Mouse (Mus musculus): ENCODE measurements around the gene Ago3. TPM values are rescaled to one million over a fixed set of nuclear protein-coding genes. Genes with fewer than 3 reads are reported as not detected.

Ago3 gene
- total RNA-seq (2014; rRNA removed) (7.6 and 8.6 TPM in 2 replicates), polyA plus RNA-seq (2015; fragmentation: Nextera tagmentation; extraction: Ambion mirVana) (12.8 and 13.5 TPM in 2 replicates)

DNA sequence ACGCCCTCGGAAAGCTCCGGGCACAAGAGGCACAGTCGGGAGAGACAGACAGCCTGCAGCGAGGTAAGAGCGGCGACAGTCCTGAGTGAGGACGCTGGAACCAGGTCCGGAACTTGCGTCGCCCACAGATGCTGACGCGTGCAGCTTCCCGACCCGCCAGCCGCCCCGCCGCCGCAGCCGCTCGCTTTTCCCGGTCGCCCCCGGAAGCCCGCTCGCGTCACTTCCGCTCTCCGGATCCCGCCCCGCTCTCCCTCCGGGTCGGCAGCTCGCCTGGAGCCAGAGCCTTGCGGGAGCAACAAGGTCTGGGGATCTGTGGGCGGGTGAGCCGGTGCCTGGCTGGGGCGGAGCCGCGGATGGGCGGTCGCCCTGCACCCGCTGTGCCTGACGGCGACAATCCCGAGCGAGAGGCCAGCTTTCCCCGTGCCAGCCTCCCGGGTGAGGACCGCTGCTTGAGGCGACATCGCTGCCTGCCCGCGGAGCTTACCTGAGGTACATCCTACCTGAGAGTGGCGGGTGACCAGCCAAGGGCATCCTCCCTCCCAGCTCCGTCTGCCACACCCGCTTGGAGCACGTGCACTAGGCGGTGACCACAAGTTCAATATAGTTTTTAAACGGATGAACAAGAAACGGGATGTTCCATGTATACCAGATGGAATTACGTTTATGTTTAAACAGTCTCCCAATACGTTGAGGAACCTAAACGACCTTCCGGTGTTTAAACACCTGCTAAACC, at the start of gene Ago3:
Ago3 (minus strand) TSS at position 210 of the 733 bp plus-strand sequence.
- no peaks in the 10 kb centered on the region; the same call in 1 of the 2 replicates for H3K36me3 ChIP-seq (ENCODE audit: insufficient read depth, low read length)
- no peaks in the 10 kb centered on the region for H3K9me3 ChIP-seq (ENCODE audit: low read length)
- under 1% methylated on average over 63 of the region's 65 CpGs for WGBS
- H3K9ac ChIP-seq (replicated peaks; ENCODE audit: low read length), result peak within 1 kb of the TSS; percentile 81
- peaks cover 7% of the 10 kb centered on the region; the same call in 1 of the 2 replicates for H3K4me1 ChIP-seq (ENCODE audit: insufficient read depth, low read length)
- no peak for TF ChIP-seq CTCF (IDR thresholded peaks at IDR 0.05; ENCODE audit: low read depth)
- peak within 1 kb of the TSS; percentile 95 for H3K4me2 ChIP-seq (ENCODE audit: low read depth, low read length)
- peak; percentile 96 for ATAC-seq
- peak; percentile 94 for DNase-seq (ENCODE audit: low spot score)
- peak within 1 kb of the TSS; percentile 90 for H3K4me3 ChIP-seq (ENCODE audit: low read length)
- no peaks in the 10 kb centered on the region for H3K27me3 ChIP-seq (ENCODE audit: insufficient read depth, low read length)
- H3K27ac ChIP-seq, result peak within 1 kb of the TSS; percentile 89

DNA sequence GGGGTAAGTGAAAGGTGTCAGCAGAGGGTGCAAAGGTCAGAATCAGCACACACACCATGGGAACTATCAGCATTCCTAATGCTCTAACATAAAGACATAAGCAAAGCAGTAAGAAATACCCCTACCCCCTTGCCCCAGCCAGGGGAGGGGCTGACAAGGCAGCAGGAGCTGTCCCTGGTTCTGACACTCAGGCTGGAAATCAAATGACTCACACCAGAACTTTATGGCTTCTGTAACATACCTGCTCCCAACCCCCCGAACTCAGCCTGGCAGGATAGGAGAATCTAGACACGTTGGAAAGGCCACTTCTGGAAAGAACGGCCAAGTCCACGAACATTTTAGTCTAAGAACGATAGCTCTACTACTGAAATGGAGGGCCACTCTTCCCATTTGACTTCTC, 43.7 kb upstream of the Ago3 start:
- Histone ChIP-seq H3K9me3 (ENCODE audit: low read length) (no peaks in the 10 kb centered on the region), H3K27me3 (ENCODE audit: insufficient read depth, low read length) (no peaks in the 10 kb centered on the region), H3K4me1 (ENCODE audit: insufficient read depth, low read length) (peaks cover 4% of the 10 kb centered on the region; the same call in 1 of the 2 replicates), H3K36me3 (ENCODE audit: insufficient read depth, low read length) (no peaks in the 10 kb centered on the region), H3K27ac (no peak overlapping the region), H3K4me2 (ENCODE audit: low read depth, low read length) (no peak overlapping the region), H3K9ac (replicated peaks; ENCODE audit: low read length) (no peak overlapping the region), H3K4me3 (ENCODE audit: low read length) (no peak overlapping the region)
- WGBS, result 57% methylated on average over 5 of the region's 5 CpGs
- DNase-seq (ENCODE audit: low spot score), result no peak
- no peak for TF ChIP-seq CTCF (IDR thresholded peaks at IDR 0.05; ENCODE audit: low read depth)
- ATAC-seq, result no peak

DNA sequence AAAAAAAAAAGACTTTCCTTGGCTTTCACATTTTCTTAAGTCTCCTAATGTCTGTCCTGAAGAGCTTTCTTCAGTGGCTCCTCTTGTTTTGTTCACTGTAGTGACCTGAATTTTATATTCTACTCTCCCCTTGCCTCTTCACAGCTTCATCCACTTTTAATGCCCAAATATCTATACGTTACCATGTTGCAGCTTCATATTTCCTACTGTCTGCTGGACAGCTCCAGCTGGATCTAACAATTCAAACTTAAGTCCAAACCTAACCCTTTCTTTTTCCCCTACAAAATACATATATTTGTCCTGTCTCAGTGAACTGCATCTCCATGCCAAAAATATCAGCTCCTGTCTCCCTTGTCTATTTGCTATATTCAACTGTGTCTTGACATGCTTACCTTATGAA, 40.0 kb upstream of the Ago3 start:
- TF ChIP-seq CTCF (IDR thresholded peaks at IDR 0.05; ENCODE audit: low read depth), result no peak
- peaks cover 29% of the 10 kb centered on the region for H3K4me1 ChIP-seq (ENCODE audit: insufficient read depth, low read length)
- no peaks in the 10 kb centered on the region for H3K36me3 ChIP-seq (ENCODE audit: insufficient read depth, low read length)
- no peak overlapping the region; the same call in 1 of the 2 replicates for H3K27ac ChIP-seq
- no peak overlapping the region; the same call in 1 of the 2 replicates for H3K4me3 ChIP-seq (ENCODE audit: low read length)
- H3K9ac ChIP-seq (replicated peaks; ENCODE audit: low read length), result peak overlapping the region; percentile 94; the same call in 1 of the 2 replicates
- DNase-seq (ENCODE audit: low spot score) (no peak), ATAC-seq (no peak)
- WGBS, result 60% methylated on average over 1 of the region's 1 CpGs
- peak overlapping the region; percentile 77 for H3K4me2 ChIP-seq (ENCODE audit: low read depth, low read length)
- no peaks in the 10 kb centered on the region for H3K9me3 ChIP-seq (ENCODE audit: low read length)
- no peaks in the 10 kb centered on the region for H3K27me3 ChIP-seq (ENCODE audit: insufficient read depth, low read length)

DNA sequence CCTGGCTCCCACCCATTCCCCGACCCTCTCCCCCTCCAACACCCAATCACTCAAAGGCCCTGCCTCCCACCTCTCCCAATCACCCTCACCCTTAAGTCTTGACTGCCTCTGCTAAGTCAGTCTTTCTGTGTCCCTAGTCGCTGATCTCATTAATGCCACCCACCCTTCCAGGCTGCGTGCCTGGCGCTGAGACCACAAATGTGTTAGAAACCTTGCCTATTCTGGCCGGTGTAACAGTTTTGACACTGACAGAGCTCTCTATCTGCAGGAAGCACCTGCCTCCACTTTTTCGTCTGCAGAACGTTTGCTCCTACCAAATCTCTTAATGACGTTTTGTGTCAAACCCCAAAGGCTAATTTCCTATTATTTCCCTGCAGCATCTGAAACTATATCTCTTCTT, 39.6 kb upstream of the Ago3 start:
- WGBS, result 2% methylated on average over 8 of the region's 8 CpGs
- peak overlapping the region; percentile 94 for H3K4me3 ChIP-seq (ENCODE audit: low read length)
- H3K4me1 ChIP-seq (ENCODE audit: insufficient read depth, low read length), result peaks cover 32% of the 10 kb centered on the region
- H3K4me2 ChIP-seq (ENCODE audit: low read depth, low read length), result peak overlapping the region; percentile 77
- H3K27ac ChIP-seq, result peak overlapping the region; percentile 95
- ATAC-seq (no peak), DNase-seq (ENCODE audit: low spot score) (no peak)
- no peaks in the 10 kb centered on the region for H3K9me3 ChIP-seq (ENCODE audit: low read length)
- TF ChIP-seq CTCF (IDR thresholded peaks at IDR 0.05; ENCODE audit: low read depth), result no peak
- H3K27me3 ChIP-seq (ENCODE audit: insufficient read depth, low read length), result no peaks in the 10 kb centered on the region
- no peaks in the 10 kb centered on the region for H3K36me3 ChIP-seq (ENCODE audit: insufficient read depth, low read length)
- H3K9ac ChIP-seq (replicated peaks; ENCODE audit: low read length), result peak overlapping the region; percentile 94

DNA sequence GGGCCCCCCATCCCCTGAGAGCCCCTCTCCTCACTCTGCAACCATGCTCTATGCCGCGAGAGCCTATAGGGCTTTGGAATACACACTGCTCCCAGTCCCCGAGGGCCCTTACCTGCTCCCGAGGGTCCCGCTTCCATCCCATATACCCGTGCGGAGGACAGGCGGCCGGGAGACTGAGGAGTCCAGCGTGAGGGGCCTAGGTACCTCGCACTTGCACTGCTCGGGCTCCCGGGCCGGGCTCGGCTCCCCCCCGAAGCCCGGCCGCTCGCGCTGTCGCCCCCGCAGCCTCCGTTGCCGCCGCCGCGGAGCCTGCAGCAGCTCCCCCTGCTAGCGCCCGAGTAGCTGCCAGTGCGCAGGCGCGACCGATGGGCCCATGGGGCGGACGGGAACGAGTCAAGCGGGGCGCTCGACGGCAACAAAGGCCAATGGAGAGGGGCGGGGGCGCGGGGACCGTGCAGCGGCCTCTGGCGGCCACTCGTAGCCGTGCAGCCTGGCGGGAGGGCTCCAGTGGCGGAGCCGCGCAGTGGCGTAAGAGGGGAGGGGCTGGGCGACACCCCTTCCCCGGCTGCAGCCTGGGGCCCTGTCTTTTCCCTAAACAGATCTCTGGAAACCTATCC, 39.0 kb upstream of the Ago3 start, which contains the start of gene Ago1:
Ago1 (minus strand) TSS at position 299 of the 617 bp plus-strand sequence.
- H3K4me3 ChIP-seq (ENCODE audit: low read length), result peak within 1 kb of the TSS; percentile 94
- peak within 1 kb of the TSS; percentile 95 for H3K27ac ChIP-seq
- H3K9ac ChIP-seq (replicated peaks; ENCODE audit: low read length), result peak within 1 kb of the TSS; percentile 94
- H3K4me2 ChIP-seq (ENCODE audit: low read depth, low read length), result peak within 1 kb of the TSS; percentile 77
- TF ChIP-seq CTCF (IDR thresholded peaks at IDR 0.05; ENCODE audit: low read depth), result peak; percentile 78
- peaks cover 32% of the 10 kb centered on the region for H3K4me1 ChIP-seq (ENCODE audit: insufficient read depth, low read length)
- WGBS, result under 1% methylated on average over 48 of the region's 55 CpGs
- H3K27me3 ChIP-seq (ENCODE audit: insufficient read depth, low read length), result no peaks in the 10 kb centered on the region
- DNase-seq (ENCODE audit: low spot score), result peak; percentile 97
- H3K36me3 ChIP-seq (ENCODE audit: insufficient read depth, low read length), result no peaks in the 10 kb centered on the region
- H3K9me3 ChIP-seq (ENCODE audit: low read length), result no peaks in the 10 kb centered on the region
- ATAC-seq, result peak; percentile 92

DNA sequence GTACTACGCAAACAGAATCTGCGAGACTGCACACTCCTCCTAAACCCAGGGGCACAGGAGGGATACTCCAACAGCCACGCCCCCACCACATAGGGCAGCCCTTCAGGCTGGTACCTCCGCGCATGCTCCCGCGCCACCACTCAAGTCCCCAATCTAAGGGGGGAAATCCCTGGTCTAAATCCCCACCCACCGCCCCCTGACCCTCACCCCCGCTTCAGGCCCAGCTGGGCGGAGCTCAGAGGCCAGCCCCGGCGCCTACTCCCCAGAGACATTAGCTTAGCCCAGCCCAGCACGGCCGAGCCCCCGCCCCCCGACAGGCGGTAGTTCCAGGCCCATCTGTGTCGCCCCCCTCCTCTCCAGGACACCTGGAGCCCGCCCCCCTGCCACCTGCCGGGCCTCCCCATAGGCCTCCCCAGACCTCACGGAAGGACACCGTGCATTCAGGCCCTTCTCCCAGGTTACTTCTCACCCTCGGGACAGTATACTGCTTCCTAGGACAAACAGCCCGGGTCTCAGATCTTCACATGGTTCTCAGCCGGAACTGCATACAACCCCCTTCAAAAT, 38.4 kb upstream of the Ago3 start:
- H3K36me3 ChIP-seq (ENCODE audit: insufficient read depth, low read length), result no peaks in the 10 kb centered on the region
- H3K27me3 ChIP-seq (ENCODE audit: insufficient read depth, low read length), result no peaks in the 10 kb centered on the region
- ATAC-seq (peak; percentile 51), DNase-seq (ENCODE audit: low spot score) (peak; percentile 73)
- H3K27ac ChIP-seq, result peak overlapping the region; percentile 95
- H3K4me1 ChIP-seq (ENCODE audit: insufficient read depth, low read length), result peaks cover 32% of the 10 kb centered on the region
- H3K9me3 ChIP-seq (ENCODE audit: low read length), result no peaks in the 10 kb centered on the region
- peak overlapping the region; percentile 94 for H3K4me3 ChIP-seq (ENCODE audit: low read length)
- H3K9ac ChIP-seq (replicated peaks; ENCODE audit: low read length), result peak overlapping the region; percentile 94
- peak overlapping the region; percentile 77 for H3K4me2 ChIP-seq (ENCODE audit: low read depth, low read length)
- TF ChIP-seq CTCF (IDR thresholded peaks at IDR 0.05; ENCODE audit: low read depth), result no peak
- WGBS, result 1% methylated on average over 22 of the region's 25 CpGs
